Mouse (Mus musculus): Measurements from ENCODE around the gene Frat1. TPM values are rescaled to one million over a fixed set of nuclear protein-coding genes. Genes with fewer than 3 reads are reported as not detected.

Gene Frat1
- total and polyA plus RNA-seq, 2 experiments from 2014 or later, result 33.0 to 34.3 TPM

GRCm38 (mm10) chr19:41800986-41801741 is 28.6 kb upstream of the Frat1 start:
- Histone ChIP-seq H3K9me3 (ENCODE audit: low read length) (no peaks in the 10 kb centered on the region), H3K27ac (ENCODE audit: low read depth, low read length) (no peak overlapping the region), H3K4me2 (ENCODE audit: low read depth, low read length, poor library complexity, severe bottlenecking) (peak overlapping the region; percentile 79), H3K4me3 (ENCODE audit: low read depth, low read length) (peak overlapping the region; percentile 80), H3K27me3 (ENCODE audit: insufficient read depth, low read length) (no peaks in the 10 kb centered on the region), H3K36me3 (ENCODE audit: insufficient read depth, low read length) (no peaks in the 10 kb centered on the region), H3K4me1 (ENCODE audit: insufficient read depth, low read length) (no peaks in the 10 kb centered on the region), H3K9ac (replicated peaks; ENCODE audit: low read length, poor library complexity, severe bottlenecking) (peak overlapping the region; percentile 57)
- no peak for ATAC-seq (ENCODE audit: low FRiP score)
- TF ChIP-seq CTCF (IDR thresholded peaks at IDR 0.05), result no peak
- DNase-seq (ENCODE audit: low spot score), result no peak
- WGBS, result 3% methylated on average over 26 of the region's 26 CpGs

GRCm38 (mm10) chr19:41801742-41802369 is 27.9 kb upstream of the Frat1 start, which contains the start of gene Arhgap19:
Arhgap19 (minus strand) TSS chr19:41802047.
- peak; percentile 98 for DNase-seq (ENCODE audit: low spot score)
- no peak within 1 kb of the TSS for H3K27ac ChIP-seq (ENCODE audit: low read depth, low read length)
- peak within 1 kb of the TSS; percentile 79 for H3K4me2 ChIP-seq (ENCODE audit: low read depth, low read length, poor library complexity, severe bottlenecking)
- WGBS, result under 1% methylated on average over 48 of the region's 48 CpGs
- ATAC-seq (ENCODE audit: low FRiP score), result peak; percentile 100
- H3K27me3 ChIP-seq (ENCODE audit: insufficient read depth, low read length), result no peaks in the 10 kb centered on the region
- H3K4me1 ChIP-seq (ENCODE audit: insufficient read depth, low read length), result no peaks in the 10 kb centered on the region
- H3K4me3 ChIP-seq (ENCODE audit: low read depth, low read length), result peak within 1 kb of the TSS; percentile 80
- no peaks in the 10 kb centered on the region for H3K9me3 ChIP-seq (ENCODE audit: low read length)
- TF ChIP-seq CTCF (IDR thresholded peaks at IDR 0.05), result no peak
- no peaks in the 10 kb centered on the region for H3K36me3 ChIP-seq (ENCODE audit: insufficient read depth, low read length)
- H3K9ac ChIP-seq (replicated peaks; ENCODE audit: low read length, poor library complexity, severe bottlenecking), result peak within 1 kb of the TSS; percentile 57

- DNase-seq (ENCODE audit: low spot score) (no peak), ATAC-seq (ENCODE audit: low FRiP score) (no peak)
- no peak overlapping the region for H3K4me2 ChIP-seq (ENCODE audit: low read depth, low read length, poor library complexity, severe bottlenecking)
- H3K4me1 ChIP-seq (ENCODE audit: insufficient read depth, low read length), result no peaks in the 10 kb centered on the region
- no peaks in the 10 kb centered on the region for H3K27me3 ChIP-seq (ENCODE audit: insufficient read depth, low read length)
- no peaks in the 10 kb centered on the region for H3K36me3 ChIP-seq (ENCODE audit: insufficient read depth, low read length)
- no peak overlapping the region for H3K9ac ChIP-seq (replicated peaks; ENCODE audit: low read length, poor library complexity, severe bottlenecking)
- H3K27ac ChIP-seq (ENCODE audit: low read depth, low read length), result no peak overlapping the region
- H3K9me3 ChIP-seq (ENCODE audit: low read length), result no peaks in the 10 kb centered on the region
- WGBS, result 47% methylated on average over 7 of the region's 7 CpGs
- no peak overlapping the region for H3K4me3 ChIP-seq (ENCODE audit: low read depth, low read length)
- peak; percentile 52 for TF ChIP-seq CTCF (IDR thresholded peaks at IDR 0.05)
Measured at GRCm38 (mm10) chr19:41803322-41803721, 26.4 kb upstream of the Frat1 start.

- no peak overlapping the region for H3K4me3 ChIP-seq (ENCODE audit: low read depth, low read length)
- TF ChIP-seq CTCF (IDR thresholded peaks at IDR 0.05), result no peak
- no peak overlapping the region for H3K9ac ChIP-seq (replicated peaks; ENCODE audit: low read length, poor library complexity, severe bottlenecking)
- no peaks in the 10 kb centered on the region for H3K27me3 ChIP-seq (ENCODE audit: insufficient read depth, low read length)
- no peak for DNase-seq (ENCODE audit: low spot score)
- no peaks in the 10 kb centered on the region for H3K4me1 ChIP-seq (ENCODE audit: insufficient read depth, low read length)
- 87% methylated on average over 4 of the region's 4 CpGs for WGBS
- no peak for ATAC-seq (ENCODE audit: low FRiP score)
- no peak overlapping the region for H3K4me2 ChIP-seq (ENCODE audit: low read depth, low read length, poor library complexity, severe bottlenecking)
- H3K36me3 ChIP-seq (ENCODE audit: insufficient read depth, low read length), result no peaks in the 10 kb centered on the region
- H3K27ac ChIP-seq (ENCODE audit: low read depth, low read length), result no peak overlapping the region
- H3K9me3 ChIP-seq (ENCODE audit: low read length), result no peaks in the 10 kb centered on the region
Measured at GRCm38 (mm10) chr19:41805831-41806230, 23.9 kb upstream of the Frat1 start.

GRCm38 (mm10) chr19:41807497-41807896 is 22.3 kb upstream of the Frat1 start:
- H3K27ac ChIP-seq (ENCODE audit: low read depth, low read length), result no peak overlapping the region
- ATAC-seq (ENCODE audit: low FRiP score) (no peak), DNase-seq (ENCODE audit: low spot score) (no peak)
- no peaks in the 10 kb centered on the region for H3K4me1 ChIP-seq (ENCODE audit: insufficient read depth, low read length)
- no peaks in the 10 kb centered on the region for H3K27me3 ChIP-seq (ENCODE audit: insufficient read depth, low read length)
- H3K36me3 ChIP-seq (ENCODE audit: insufficient read depth, low read length), result no peaks in the 10 kb centered on the region
- no peak overlapping the region for H3K4me3 ChIP-seq (ENCODE audit: low read depth, low read length)
- H3K9me3 ChIP-seq (ENCODE audit: low read length), result no peaks in the 10 kb centered on the region
- no peak for TF ChIP-seq CTCF (IDR thresholded peaks at IDR 0.05)
- H3K9ac ChIP-seq (replicated peaks; ENCODE audit: low read length, poor library complexity, severe bottlenecking), result no peak overlapping the region
- no peak overlapping the region for H3K4me2 ChIP-seq (ENCODE audit: low read depth, low read length, poor library complexity, severe bottlenecking)
- WGBS, result 88% methylated on average over 9 of the region's 9 CpGs

GRCm38 (mm10) chr19:41808104-41808634 is 21.6 kb upstream of the Frat1 start:
- Histone ChIP-seq H3K9ac (replicated peaks; ENCODE audit: low read length, poor library complexity, severe bottlenecking) (no peak overlapping the region), H3K4me1 (ENCODE audit: insufficient read depth, low read length) (no peaks in the 10 kb centered on the region)

More at GRCm38 (mm10) chr19:41808104-41808634, 21.6 kb upstream of the Frat1 start:
- ATAC-seq (ENCODE audit: low FRiP score) (no peak), DNase-seq (ENCODE audit: low spot score) (no peak)
- H3K27me3 ChIP-seq (ENCODE audit: insufficient read depth, low read length), result no peaks in the 10 kb centered on the region
- 84% methylated on average over 8 of the region's 8 CpGs for WGBS
- H3K9me3 ChIP-seq (ENCODE audit: low read length), result no peaks in the 10 kb centered on the region
- no peak overlapping the region for H3K27ac ChIP-seq (ENCODE audit: low read depth, low read length)
- no peak for TF ChIP-seq CTCF (IDR thresholded peaks at IDR 0.05)
- no peak overlapping the region for H3K4me2 ChIP-seq (ENCODE audit: low read depth, low read length, poor library complexity, severe bottlenecking)
- H3K4me3 ChIP-seq (ENCODE audit: low read depth, low read length), result no peak overlapping the region
- no peaks in the 10 kb centered on the region for H3K36me3 ChIP-seq (ENCODE audit: insufficient read depth, low read length)
